Mouse (Mus musculus) left cerebral cortex, postnatal 25 days (tissue): Measurements from ENCODE around the gene Aff4. TPM values are rescaled to one million over a fixed set of nuclear protein-coding genes. Genes with fewer than 3 reads are reported as not detected.
A peak's percentile ranks its signal among the peaks of the same experiment; 100 is the strongest.
"Not testable (repeated sequence)": the region's sequence is repeated elsewhere in the genome, so short reads cannot be mapped to it uniquely, and the experiment has no call there.

ENCODE experiments used
- DNase-seq, 2 experiments: peaks; one replicate each; pipeline ENCODE4 v3.0.0; 2022; ENCODE audit warnings: low spot score in 2 of 2, mixed read lengths in 1 of 2
- intact Hi-C: fragments of 180-260 bp; cut with DNase I; formaldehyde crosslinking; loops from one replicate; pipeline ENCODE4 v1.15.1; 2025
- total RNA-seq, 2 experiments: library from RNA; stranded (reverse); gene quantifications; 2 replicates each; pipeline ENCODE4 v1.2.3; 2021

The Aff4 gene
- total RNA-seq, 2 experiments from 2014 or later, result 179 to 194 TPM

- intact Hi-C loops, result no loop called here
- DNase-seq, result peak; percentile 43 to 69
These were observed 74.6 kb downstream of the Aff4 start for GRCm38 (mm10) chr11:53425251-53425650.

- intact Hi-C loops, result no loop called here
- DNase-seq, result peak in 1 of 2 experiments; percentile 43
These were observed 75.2 kb downstream of the Aff4 start for GRCm38 (mm10) chr11:53425711-53426255.

GRCm38 (mm10) chr11:53426914-53427313 is 76.3 kb downstream of the Aff4 start:
- DNase-seq, intact Hi-C loops: not testable (repeated sequence)

DNA sequence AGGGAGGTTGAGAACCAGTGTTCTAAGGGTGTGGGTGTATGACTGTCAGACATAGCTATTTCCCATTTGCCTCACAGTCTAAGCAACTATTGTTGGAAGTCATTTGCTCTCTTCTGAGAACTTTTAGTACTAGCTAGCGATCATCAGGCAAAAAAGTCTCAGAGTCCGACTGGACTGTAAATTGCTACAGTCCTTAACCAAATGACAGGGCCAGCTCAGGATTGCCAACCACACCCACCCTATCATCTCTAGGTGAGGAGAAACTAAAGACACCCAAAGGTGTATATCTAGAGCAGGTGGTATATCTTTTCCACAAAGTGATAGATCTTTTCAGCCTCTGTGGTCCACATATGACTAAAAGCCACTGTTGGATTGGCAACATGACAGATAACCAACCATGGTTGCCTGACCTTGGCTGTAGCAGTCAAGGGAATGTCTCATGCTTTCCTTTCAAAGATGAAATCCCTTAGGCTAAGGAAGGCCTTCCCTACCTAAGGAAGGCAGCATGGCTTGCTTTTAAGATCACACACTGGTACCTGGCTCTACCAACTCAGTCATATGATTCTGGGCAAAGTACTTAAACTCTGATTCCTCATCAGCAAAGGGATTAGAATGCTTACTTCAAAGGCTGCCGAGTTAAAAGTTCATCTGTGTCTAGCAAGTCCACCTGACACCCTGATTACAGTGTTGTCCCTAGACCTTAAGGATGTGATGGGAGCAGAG is 77.5 kb downstream of the Aff4 start:
- DNase-seq, result no peak
- intact Hi-C loops, result no loop called here

DNA sequence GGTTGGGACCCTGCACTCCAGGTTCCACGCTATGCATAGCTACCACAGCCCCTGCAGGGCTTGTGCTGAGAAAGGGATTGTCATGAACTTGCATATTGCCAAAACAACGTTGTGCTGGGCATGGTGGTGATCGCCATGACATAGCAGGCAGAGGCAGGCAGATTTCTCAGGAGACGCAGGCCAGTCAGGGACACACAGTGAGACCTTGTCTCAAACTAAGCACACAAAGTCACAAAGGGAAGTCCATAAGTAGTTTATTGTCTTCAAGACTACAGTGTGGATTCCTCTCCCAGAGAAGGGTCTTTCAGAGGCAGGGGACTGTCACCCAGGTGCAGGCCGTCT is 78.1 kb downstream of the Aff4 start:
- DNase-seq, result no peak
- intact Hi-C loops, result no loop called here

GRCm38 (mm10) chr11:53429182-53429581 is 78.5 kb downstream of the Aff4 start:
- no peak for DNase-seq
- intact Hi-C loops, result no loop called here

DNA sequence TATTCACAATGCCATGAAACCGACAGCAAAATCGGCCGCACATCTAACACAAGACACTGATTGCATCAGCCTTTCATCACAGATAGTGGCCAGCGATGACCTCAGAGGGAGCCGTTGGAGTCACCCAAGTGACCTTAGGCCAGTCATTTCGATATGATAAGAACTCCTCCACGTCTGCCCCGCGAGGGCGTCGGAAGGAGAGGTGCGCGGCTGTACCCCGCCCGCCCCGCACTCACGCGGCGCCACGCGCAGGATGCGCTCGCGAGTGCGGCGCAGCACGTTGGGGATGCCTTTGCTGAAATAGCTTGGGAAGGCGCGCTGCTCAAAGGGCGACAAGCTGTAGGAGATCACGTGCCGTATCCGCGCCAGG is 79.7 kb downstream of the Aff4 start:
- intact Hi-C loops, result no loop called here
- DNase-seq, result no peak

DNA sequence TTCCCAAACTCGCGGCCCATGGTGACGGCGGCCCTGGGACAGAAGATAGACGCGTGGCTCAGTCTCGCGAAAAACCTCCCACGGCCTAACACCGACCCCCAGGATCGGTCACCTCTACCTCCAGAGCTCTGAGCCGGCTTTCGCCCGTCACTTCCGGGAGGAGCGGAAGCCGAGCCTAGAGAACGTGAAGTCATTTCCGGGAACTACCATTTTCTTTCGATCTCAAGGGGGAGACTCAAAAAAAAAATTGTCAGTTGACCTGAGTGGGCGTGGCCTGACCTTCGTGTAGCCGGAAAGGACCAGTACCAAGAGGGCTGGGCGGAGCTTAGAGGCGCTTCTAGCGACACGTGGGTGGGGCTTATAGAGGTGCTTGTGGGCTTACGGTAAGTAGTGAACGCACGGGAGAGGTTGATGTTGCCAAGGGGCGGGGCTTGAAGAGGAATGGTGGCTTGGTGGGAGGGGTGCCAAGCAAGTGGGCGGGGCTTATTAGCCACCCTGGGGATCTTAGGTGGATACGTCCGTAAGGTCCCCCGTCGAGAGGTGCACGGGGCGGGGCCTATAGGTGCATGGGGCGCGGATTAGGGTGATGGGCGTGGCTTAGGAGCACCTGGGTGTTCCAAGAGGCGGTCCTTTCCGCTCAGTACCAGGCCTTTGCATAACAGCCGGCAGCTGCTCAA is 80.2 kb downstream of the Aff4 start, which contains the start of the genes Uqcrq and Gdf9:
TSS of gene Uqcrq (minus strand) at position 162 of the 677 bp plus-strand sequence.
TSS of gene Gdf9 (plus strand) at position 354 of the 677 bp plus-strand sequence.
- intact Hi-C loops, result no loop called here
- peak; percentile 98 to 100 for DNase-seq

- intact Hi-C loops, result no loop called here
- no peak for DNase-seq
These were observed 80.9 kb downstream of the Aff4 start for GRCm38 (mm10) chr11:53431347-53432056.

DNA sequence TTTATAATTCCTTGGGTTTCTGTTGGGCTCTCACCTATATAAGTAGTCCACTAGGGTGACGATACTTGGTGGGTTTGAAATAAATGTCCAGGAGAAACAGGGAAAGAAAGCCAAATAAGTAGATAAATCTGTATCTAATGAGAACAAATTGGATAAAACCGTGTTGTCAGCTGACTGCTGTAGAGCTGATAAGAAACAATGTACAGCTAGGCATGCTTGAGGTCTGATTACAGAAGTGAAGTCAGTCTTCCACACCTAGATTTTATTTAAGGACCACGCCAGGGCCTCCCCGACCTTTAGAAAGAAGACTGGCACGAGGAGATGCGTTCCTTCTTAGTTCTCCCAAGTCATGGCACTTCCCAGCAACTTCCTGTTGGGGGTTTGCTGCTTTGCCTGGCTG is 82.4 kb downstream of the Aff4 start:
- no peak for DNase-seq
- intact Hi-C loops, result no loop called here

DNA sequence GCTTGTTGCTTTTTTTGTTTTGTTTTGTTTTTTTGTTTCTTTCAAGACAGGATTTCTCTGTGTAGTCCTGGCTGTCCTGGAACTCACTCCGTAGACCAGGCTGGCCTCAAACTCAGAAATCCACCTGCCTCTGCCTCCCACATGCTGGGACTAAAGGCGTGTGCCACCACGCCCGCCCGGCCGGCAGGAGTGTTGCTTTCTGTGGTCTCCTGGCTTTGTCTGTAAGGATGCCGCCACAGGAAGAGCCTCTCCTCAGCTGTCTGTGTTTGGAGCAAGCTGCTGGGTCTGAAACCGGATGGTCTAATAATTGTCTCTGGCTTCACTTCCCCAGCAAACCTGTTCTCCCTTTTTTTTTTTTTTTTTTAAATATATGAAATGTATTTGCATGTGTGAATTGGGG is 84.9 kb downstream of the Aff4 start:
- intact Hi-C loops, result no loop called here
- no peak for DNase-seq

- no peak for DNase-seq
- intact Hi-C loops, result no loop called here
These were observed 85.7 kb downstream of the Aff4 start for GRCm38 (mm10) chr11:53436338-53436737.

- no peak for DNase-seq
- intact Hi-C loops, result no loop called here
These were observed 91.3 kb downstream of the Aff4 start for GRCm38 (mm10) chr11:53441921-53442320.

DNA sequence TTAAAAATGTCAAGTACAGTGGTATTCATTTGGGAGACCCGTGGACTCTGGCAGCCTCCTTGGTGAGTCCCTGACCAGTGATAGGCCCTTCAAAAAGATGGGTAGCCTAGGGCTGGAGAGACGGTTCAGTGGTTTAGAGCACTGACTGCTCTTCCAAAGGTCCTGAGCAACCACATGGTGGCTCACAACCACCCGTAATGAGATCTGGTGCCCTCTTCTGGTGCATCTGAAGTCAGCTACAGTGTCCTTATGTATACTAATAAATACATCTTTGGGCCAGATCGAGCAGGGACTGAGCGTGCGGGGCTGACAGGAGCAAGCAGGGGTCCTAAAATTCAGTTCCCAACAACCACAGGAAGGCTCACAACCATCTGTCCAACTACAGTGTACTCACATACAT is 93.2 kb downstream of the Aff4 start:
- peak in 1 of 2 experiments; percentile 35 for DNase-seq

GRCm38 (mm10) chr11:53445562-53445961 is 94.9 kb downstream of the Aff4 start:
- no peak for DNase-seq
- intact Hi-C loops, result no loop called here

More for the DNA sequence above, 93.2 kb downstream of the Aff4 start:
- intact Hi-C loops, result no loop called here

GRCm38 (mm10) chr11:53446183-53446582 is 95.5 kb downstream of the Aff4 start:
- intact Hi-C loops, result no loop called here
- no peak for DNase-seq

GRCm38 (mm10) chr11:53447996-53448395 is 97.4 kb downstream of the Aff4 start:
- no peak for DNase-seq
- intact Hi-C loops, result no loop called here

DNA sequence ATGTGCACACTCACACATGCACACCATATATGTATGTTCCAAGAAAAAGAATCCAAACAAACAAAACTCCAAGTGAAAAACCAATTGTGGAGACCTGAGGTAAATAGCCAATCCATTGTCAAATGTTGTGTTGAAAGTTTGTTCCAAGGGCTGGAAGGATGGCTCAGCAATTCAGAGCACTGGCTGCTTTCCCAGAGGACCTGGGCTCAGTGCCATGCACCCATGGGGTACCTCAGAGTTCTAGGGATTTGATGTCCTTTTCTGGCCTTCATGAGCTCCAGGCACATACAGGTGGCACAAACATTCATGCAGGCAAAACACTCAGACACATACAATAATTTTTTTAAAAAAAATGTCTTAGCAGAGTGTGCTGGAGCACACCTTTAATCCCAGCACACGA is 97.9 kb downstream of the Aff4 start:
- no peak for DNase-seq
- intact Hi-C loops, result no loop called here

- DNase-seq, result no peak
- intact Hi-C loops, result no loop called here
These were observed 99.6 kb downstream of the Aff4 start for GRCm38 (mm10) chr11:53450070-53450705.

DNA sequence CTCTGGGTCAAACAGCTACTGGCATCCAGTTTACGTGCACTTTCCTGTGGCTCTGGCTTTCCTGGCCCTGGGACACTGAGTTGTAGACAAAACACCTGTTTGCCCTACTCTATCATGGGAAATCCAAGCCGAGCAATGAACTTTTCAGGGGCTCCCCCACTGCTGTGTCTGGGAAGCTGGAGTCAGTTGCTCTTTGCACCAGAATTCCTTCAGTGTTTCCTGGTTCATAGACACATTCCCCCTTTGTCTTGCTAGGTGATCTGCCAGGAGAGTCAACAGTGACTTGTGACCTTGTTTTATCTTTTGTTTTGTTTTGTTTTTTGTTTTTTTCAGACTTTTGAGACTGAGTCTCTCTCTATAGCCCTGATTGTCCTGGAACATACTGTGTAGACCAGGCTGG is 100.7 kb downstream of the Aff4 start:
- DNase-seq, result no peak

More for the DNA sequence above, 100.7 kb downstream of the Aff4 start:
- intact Hi-C loops, result no loop called here
